Mouse (Mus musculus) G1E (cell line): ENCODE measurements around the gene Olfr1472.
"Not testable (repeated sequence)": the region's sequence is repeated elsewhere in the genome, so short reads cannot be mapped to it uniquely, and the experiment has no call there.

Experiments
- CTCF ChIP-seq: IDR thresholded peaks from 2 replicates; pipeline ENCODE4 v1.5.1; 2012; ENCODE audit warnings: low read depth, low read length, inconsistent platforms, mixed read lengths
- GATA1 ChIP-seq: IDR thresholded peaks from 2 replicates; pipeline ENCODE4 v1.6.1; 2012; ENCODE audit warnings: borderline replicate concordance, low read length, inconsistent platforms, mixed read lengths

DNA sequence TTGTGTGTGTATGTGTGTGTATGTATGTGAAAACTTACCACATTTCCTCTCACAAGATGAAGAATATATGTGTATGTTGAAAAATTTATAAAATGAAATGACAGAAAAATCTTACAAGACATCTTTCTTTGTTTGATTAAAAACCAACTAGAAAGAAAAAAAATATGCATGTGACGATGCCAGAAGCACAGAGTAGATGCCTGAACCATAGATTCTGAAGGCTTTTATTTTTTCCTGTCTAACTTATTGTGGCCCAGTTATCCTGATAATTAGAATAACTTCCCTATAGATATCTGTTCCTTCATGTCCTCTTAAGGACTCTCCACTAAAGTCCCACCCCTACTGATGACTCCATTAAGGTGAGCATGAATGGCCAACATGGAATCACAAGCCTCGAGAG, 12.8 kb downstream of the Olfr1472 start, which contains the start of gene Olfr1471:
- TF ChIP-seq CTCF, GATA1: not testable (repeated sequence)
